Mouse (Mus musculus): Measurements from ENCODE around the gene Slc45a2. TPM values are rescaled to one million over a fixed set of nuclear protein-coding genes. Genes with fewer than 3 reads are reported as not detected.
"Not testable (repeated sequence)": the region's sequence is repeated elsewhere in the genome, so short reads cannot be mapped to it uniquely, and the experiment has no call there.

The Slc45a2 gene
- polyA plus RNA-seq, 1 experiment from 2014 or later: not detected

GRCm38 (mm10) chr15:10962601-10963000 lies 37.9 kb upstream of the Slc45a2 start:
- H3K4me2 ChIP-seq (ENCODE audit: low read depth, low read length): no peak overlapping the region
- H3K36me3 ChIP-seq (ENCODE audit: control insufficient read depth, insufficient read depth, low read length): no peaks in the 10 kb centered on the region
- no peak overlapping the region for H3K27ac ChIP-seq (ENCODE audit: low read length)
- no peaks in the 10 kb centered on the region for H3K4me1 ChIP-seq (ENCODE audit: control insufficient read depth, insufficient read depth, low read length)
- no peak overlapping the region for H3K9ac ChIP-seq (ENCODE audit: low read depth, low read length)
- H3K27me3 ChIP-seq (replicated peaks; ENCODE audit: control insufficient read depth, insufficient read depth, low read length): no peaks in the 10 kb centered on the region
- no peak overlapping the region for H3K4me3 ChIP-seq (ENCODE audit: low read length)
- no peak for ATAC-seq
- 62% methylated on average over 2 of the region's 2 CpGs for WGBS
- H3K9me3 ChIP-seq (ENCODE audit: control insufficient read depth, low read length): no peaks in the 10 kb centered on the region

- Histone ChIP-seq H3K27me3 (replicated peaks; ENCODE audit: control insufficient read depth, insufficient read depth, low read length) (no peaks in the 10 kb centered on the region), H3K4me1 (ENCODE audit: control insufficient read depth, insufficient read depth, low read length) (0 out of 2 replicates have a peak, but pooled peaks cover 3% of the 10 kb centered on the region), H3K9ac (ENCODE audit: low read depth, low read length) (no peak overlapping the region), H3K4me3 (ENCODE audit: low read length) (no peak overlapping the region), H3K4me2 (ENCODE audit: low read depth, low read length) (no peak overlapping the region), H3K36me3 (ENCODE audit: control insufficient read depth, insufficient read depth, low read length) (no peaks in the 10 kb centered on the region), H3K9me3 (ENCODE audit: control insufficient read depth, low read length) (no peaks in the 10 kb centered on the region), H3K27ac (ENCODE audit: low read length) (no peak overlapping the region)
- ATAC-seq: peak; percentile 56; the same call in 1 of the 2 replicates
- WGBS: 72% methylated on average over 3 of the region's 3 CpGs
Observed at GRCm38 (mm10) chr15:10969439-10969838, 31.1 kb upstream of the Slc45a2 start.

GRCm38 (mm10) chr15:10970777-10971176 lies 29.7 kb upstream of the Slc45a2 start:
- Histone ChIP-seq H3K9me3 (ENCODE audit: control insufficient read depth, low read length) (no peaks in the 10 kb centered on the region), H3K27ac (ENCODE audit: low read length) (no peak overlapping the region), H3K4me2 (ENCODE audit: low read depth, low read length) (no peak overlapping the region), H3K9ac (ENCODE audit: low read depth, low read length) (no peak overlapping the region), H3K4me3 (ENCODE audit: low read length) (no peak overlapping the region), H3K27me3 (replicated peaks; ENCODE audit: control insufficient read depth, insufficient read depth, low read length) (no peaks in the 10 kb centered on the region), H3K36me3 (ENCODE audit: control insufficient read depth, insufficient read depth, low read length) (no peaks in the 10 kb centered on the region), H3K4me1 (ENCODE audit: control insufficient read depth, insufficient read depth, low read length) (0 out of 2 replicates have a peak, but pooled peaks cover 3% of the 10 kb centered on the region)
- 78% methylated on average over 5 of the region's 5 CpGs for WGBS
- ATAC-seq: no peak

GRCm38 (mm10) chr15:10977151-10977550 lies 23.4 kb upstream of the Slc45a2 start:
- Histone ChIP-seq H3K4me1 (ENCODE audit: control insufficient read depth, insufficient read depth, low read length) (0 out of 2 replicates have a peak, but pooled peaks cover 3% of the 10 kb centered on the region), H3K27me3 (replicated peaks; ENCODE audit: control insufficient read depth, insufficient read depth, low read length) (no peaks in the 10 kb centered on the region), H3K9ac (ENCODE audit: low read depth, low read length) (no peak overlapping the region), H3K9me3 (ENCODE audit: control insufficient read depth, low read length) (no peaks in the 10 kb centered on the region), H3K4me3 (ENCODE audit: low read length) (no peak overlapping the region), H3K27ac (ENCODE audit: low read length) (no peak overlapping the region), H3K36me3 (ENCODE audit: control insufficient read depth, insufficient read depth, low read length) (no peaks in the 10 kb centered on the region), H3K4me2 (ENCODE audit: low read depth, low read length) (no peak overlapping the region)
- no peak for ATAC-seq

DNA sequence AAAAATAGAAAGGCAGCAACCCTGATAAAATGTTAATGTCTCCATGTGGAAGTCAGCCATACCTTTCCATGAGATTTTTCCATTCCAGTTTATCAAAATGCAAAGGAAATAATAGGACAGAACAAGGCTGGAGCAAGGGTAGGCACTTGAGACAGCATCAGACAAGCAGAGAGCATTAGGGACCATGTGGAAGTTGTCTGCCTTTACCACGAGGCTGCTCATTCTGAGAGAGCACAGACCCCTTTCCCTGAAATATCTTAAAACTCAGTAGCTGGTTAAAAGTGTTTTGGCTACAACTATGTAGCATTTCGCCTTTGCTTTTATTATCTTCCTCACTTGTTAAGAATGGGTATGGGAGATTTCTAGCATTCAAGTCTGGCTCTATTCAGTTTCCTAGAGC lies 19.8 kb upstream of the Slc45a2 start:
- peak overlapping the region; percentile 80 for H3K4me3 ChIP-seq (ENCODE audit: low read length)
- peak overlapping the region; percentile 93; the same call in 1 of the 2 replicates for H3K9ac ChIP-seq (ENCODE audit: low read depth, low read length)
- 63% methylated on average over 2 of the region's 2 CpGs for WGBS
- no peak for ATAC-seq
- peaks cover 14% of the 10 kb centered on the region; the same call in 1 of the 2 replicates for H3K4me1 ChIP-seq (ENCODE audit: control insufficient read depth, insufficient read depth, low read length)
- H3K27ac ChIP-seq (ENCODE audit: low read length): no peak overlapping the region
- H3K4me2 ChIP-seq (ENCODE audit: low read depth, low read length): peak overlapping the region; percentile 77
- no peaks in the 10 kb centered on the region for H3K27me3 ChIP-seq (replicated peaks; ENCODE audit: control insufficient read depth, insufficient read depth, low read length)
- no peaks in the 10 kb centered on the region for H3K9me3 ChIP-seq (ENCODE audit: control insufficient read depth, low read length)
- no peaks in the 10 kb centered on the region for H3K36me3 ChIP-seq (ENCODE audit: control insufficient read depth, insufficient read depth, low read length)

DNA sequence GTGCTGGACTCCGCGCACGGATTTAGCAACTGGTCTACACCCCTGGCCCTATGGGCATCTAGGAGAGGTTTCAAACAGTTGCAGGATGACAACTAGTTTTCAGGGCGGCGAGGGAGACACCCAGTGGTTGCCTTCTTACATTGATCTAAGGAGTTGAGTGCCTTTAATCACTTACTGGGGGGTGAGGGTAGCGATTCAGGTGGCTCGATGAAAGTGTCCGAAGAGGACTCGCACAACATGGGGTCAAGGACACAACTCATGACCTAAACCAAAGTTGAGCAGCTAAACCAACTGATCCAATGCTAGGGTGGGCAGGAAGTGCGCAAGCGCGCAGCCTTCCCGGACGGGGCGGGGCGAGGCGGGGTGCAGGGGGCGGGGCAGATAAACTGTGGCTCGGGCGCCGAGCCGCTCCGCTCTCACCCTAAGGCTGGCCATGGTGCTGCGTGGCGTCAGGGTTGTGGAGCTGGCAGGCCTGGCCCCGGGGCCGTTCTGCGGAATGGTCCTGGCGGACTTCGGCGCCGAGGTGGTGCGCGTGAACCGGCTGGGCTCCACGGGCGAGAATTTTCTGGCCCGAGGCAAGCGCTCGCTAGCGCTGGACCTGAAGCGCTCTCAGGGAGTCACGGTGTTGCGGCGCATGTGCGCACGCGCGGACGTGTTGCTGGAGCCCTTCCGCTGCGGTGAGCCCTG lies 19.0 kb upstream of the Slc45a2 start, which contains the start of gene Amacr:
Amacr (plus strand) TSS at position 380 of the 687 bp plus-strand sequence.
- peak within 1 kb of the TSS; percentile 90 for H3K27ac ChIP-seq (ENCODE audit: low read length)
- H3K27me3 ChIP-seq (replicated peaks; ENCODE audit: control insufficient read depth, insufficient read depth, low read length): no peaks in the 10 kb centered on the region
- no peaks in the 10 kb centered on the region for H3K36me3 ChIP-seq (ENCODE audit: control insufficient read depth, insufficient read depth, low read length)
- H3K4me2 ChIP-seq (ENCODE audit: low read depth, low read length): peak within 1 kb of the TSS; percentile 77
- peaks cover 19% of the 10 kb centered on the region; the same call in 1 of the 2 replicates for H3K4me1 ChIP-seq (ENCODE audit: control insufficient read depth, insufficient read depth, low read length)
- H3K4me3 ChIP-seq (ENCODE audit: low read length): peak within 1 kb of the TSS; percentile 80
- no peaks in the 10 kb centered on the region for H3K9me3 ChIP-seq (ENCODE audit: control insufficient read depth, low read length)
- WGBS: under 1% methylated on average over 51 of the region's 52 CpGs
- peak within 1 kb of the TSS; percentile 93 for H3K9ac ChIP-seq (ENCODE audit: low read depth, low read length)
- peak; percentile 98 for ATAC-seq

GRCm38 (mm10) chr15:10982064-10982435 lies 18.5 kb upstream of the Slc45a2 start:
- H3K9me3 ChIP-seq (ENCODE audit: control insufficient read depth, low read length): no peaks in the 10 kb centered on the region
- H3K9ac ChIP-seq (ENCODE audit: low read depth, low read length): peak overlapping the region; percentile 93
- H3K36me3 ChIP-seq (ENCODE audit: control insufficient read depth, insufficient read depth, low read length): no peaks in the 10 kb centered on the region
- H3K4me2 ChIP-seq (ENCODE audit: low read depth, low read length): peak overlapping the region; percentile 77
- peak overlapping the region; percentile 90 for H3K27ac ChIP-seq (ENCODE audit: low read length)
- peak; percentile 26 for ATAC-seq
- peaks cover 19% of the 10 kb centered on the region; the same call in 1 of the 2 replicates for H3K4me1 ChIP-seq (ENCODE audit: control insufficient read depth, insufficient read depth, low read length)
- H3K27me3 ChIP-seq (replicated peaks; ENCODE audit: control insufficient read depth, insufficient read depth, low read length): no peaks in the 10 kb centered on the region
- WGBS: 2% methylated on average over 6 of the region's 6 CpGs
- H3K4me3 ChIP-seq (ENCODE audit: low read length): peak overlapping the region; percentile 80

DNA sequence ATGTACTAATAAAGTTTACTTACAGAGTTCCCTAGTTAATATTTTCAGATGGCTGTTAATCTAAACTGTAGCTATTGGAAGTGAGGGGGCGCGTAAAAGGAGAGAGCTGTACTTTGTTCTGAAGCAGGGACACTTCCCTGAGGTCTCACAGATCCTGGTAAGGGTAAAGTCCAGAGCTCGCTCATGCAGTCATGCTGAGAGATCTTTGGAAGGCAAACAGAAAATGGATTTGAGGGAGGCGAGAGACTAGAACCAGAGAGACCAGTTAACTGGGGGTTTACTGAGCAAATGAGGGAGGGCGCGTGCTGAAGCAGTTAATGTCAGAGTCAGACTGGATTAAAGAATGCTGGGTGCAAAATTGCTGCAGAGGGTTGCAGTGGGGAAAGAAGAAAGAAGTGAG lies 14.8 kb upstream of the Slc45a2 start:
- Histone ChIP-seq H3K4me1 (ENCODE audit: control insufficient read depth, insufficient read depth, low read length) (peaks cover 18% of the 10 kb centered on the region; the same call in 1 of the 2 replicates), H3K36me3 (ENCODE audit: control insufficient read depth, insufficient read depth, low read length) (0 out of 2 replicates have a peak, but pooled peaks cover 3% of the 10 kb centered on the region), H3K4me2 (ENCODE audit: low read depth, low read length) (peak overlapping the region; percentile 26; the same call in 1 of the 2 replicates), H3K27ac (ENCODE audit: low read length) (peak overlapping the region; percentile 91), H3K4me3 (ENCODE audit: low read length) (no peak overlapping the region), H3K27me3 (replicated peaks; ENCODE audit: control insufficient read depth, insufficient read depth, low read length) (no peaks in the 10 kb centered on the region), H3K9ac (ENCODE audit: low read depth, low read length) (peak overlapping the region; percentile 50; the same call in 1 of the 2 replicates), H3K9me3 (ENCODE audit: control insufficient read depth, low read length) (no peaks in the 10 kb centered on the region)
- WGBS: 47% methylated on average over 6 of the region's 6 CpGs
- ATAC-seq: peak; percentile 70

GRCm38 (mm10) chr15:10986477-10986876 lies 14.0 kb upstream of the Slc45a2 start:
- H3K27ac ChIP-seq (ENCODE audit: low read length): peak overlapping the region; percentile 91
- H3K4me2 ChIP-seq (ENCODE audit: low read depth, low read length); H3K9me3 ChIP-seq (ENCODE audit: control insufficient read depth, low read length); H3K9ac ChIP-seq (ENCODE audit: low read depth, low read length); H3K36me3 ChIP-seq (ENCODE audit: control insufficient read depth, insufficient read depth, low read length); H3K4me3 ChIP-seq (ENCODE audit: low read length); ATAC-seq; H3K27me3 ChIP-seq (replicated peaks; ENCODE audit: control insufficient read depth, insufficient read depth, low read length): not testable (repeated sequence)
- 77% methylated on average over 2 of the region's 2 CpGs for WGBS
- H3K4me1 ChIP-seq (ENCODE audit: control insufficient read depth, insufficient read depth, low read length): peaks cover 16% of the 10 kb centered on the region; the same call in 1 of the 2 replicates
